Mouse (Mus musculus): ENCODE measurements around the gene Ppfibp2. TPM values are rescaled to one million over a fixed set of nuclear protein-coding genes. Genes with fewer than 3 reads are reported as not detected.

The Ppfibp2 gene
- polyA plus RNA-seq, 1 experiment from 2014 or later = 13.9 TPM

DNA sequence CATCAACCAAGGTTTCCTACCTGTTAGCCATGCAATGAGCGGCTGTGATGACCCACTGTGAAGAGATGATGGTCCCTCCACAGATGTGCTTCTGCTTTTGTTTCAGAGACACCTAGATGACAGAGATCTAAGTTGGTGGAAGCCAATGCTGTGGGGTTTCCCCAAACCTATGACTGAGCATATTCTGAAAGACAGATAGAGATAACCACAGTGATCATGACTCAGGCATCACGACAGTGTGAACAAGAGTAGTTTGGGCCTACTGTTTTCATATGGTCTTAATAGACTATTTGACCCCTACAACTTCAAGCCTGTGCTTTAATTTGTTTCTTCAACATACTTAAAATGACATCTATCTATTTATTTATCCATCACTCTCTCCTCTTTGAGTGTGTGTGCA, 201.5 kb downstream of the Ppfibp2 start:
- no peak for ATAC-seq (ENCODE audit: insufficient number of reproducible peaks, insufficient read depth, low FRiP score, low read depth)
- WGBS = 84% methylated on average over 2 of the region's 2 CpGs

More for the DNA sequence above, 201.5 kb downstream of the Ppfibp2 start:
- no peak overlapping the region for H3K4me2 ChIP-seq (replicated peaks; ENCODE audit: low read depth, low read length)
- no peaks in the 10 kb centered on the region for H3K36me3 ChIP-seq (ENCODE audit: control insufficient read depth, insufficient read depth, low read length)
- no peak overlapping the region for H3K27ac ChIP-seq (ENCODE audit: low read length)
- H3K27me3 ChIP-seq (ENCODE audit: control insufficient read depth, insufficient read depth, low read length) = no peaks in the 10 kb centered on the region
- no peaks in the 10 kb centered on the region for H3K9me3 ChIP-seq (ENCODE audit: control insufficient read depth, low read depth, low read length)
- no peak overlapping the region for H3K4me3 ChIP-seq (ENCODE audit: low read depth, low read length)
- H3K9ac ChIP-seq (replicated peaks; ENCODE audit: low read depth, low read length) = no peak overlapping the region
- no peaks in the 10 kb centered on the region for H3K4me1 ChIP-seq (ENCODE audit: control insufficient read depth, insufficient read depth, low read length)

Other genes starting within 250 kb of the Ppfibp2 start
- 4.4 and 5.2 TPM in 2 replicates for gene Syt9, start 224.5 kb upstream of the Ppfibp2 start, polyA plus RNA-seq (2014; fragmentation: Nextera tagmentation; extraction: Ambion mirVana)
- gene Olfml1, start 27.8 kb upstream of the Ppfibp2 start, polyA plus RNA-seq (2014; fragmentation: Nextera tagmentation; extraction: Ambion mirVana) = 22.6 and 24.3 TPM in 2 replicates
- gene 5330417H12Rik, start 30.0 kb downstream of the Ppfibp2 start, polyA plus RNA-seq (2014; fragmentation: Nextera tagmentation; extraction: Ambion mirVana) = not detected in 2 replicates
- 0.12 and 0.14 TPM in 2 replicates for gene Cyb5r2, start 162.8 kb downstream of the Ppfibp2 start, polyA plus RNA-seq (2014; fragmentation: Nextera tagmentation; extraction: Ambion mirVana)
- not detected in 2 replicates for gene Ovch2, start 206.0 kb downstream of the Ppfibp2 start, polyA plus RNA-seq (2014; fragmentation: Nextera tagmentation; extraction: Ambion mirVana)
- gene Olfr467, start 217.1 kb downstream of the Ppfibp2 start, polyA plus RNA-seq (2014; fragmentation: Nextera tagmentation; extraction: Ambion mirVana) = not detected in 2 replicates
- gene Olfr469, start 230.3 kb downstream of the Ppfibp2 start, polyA plus RNA-seq (2014; fragmentation: Nextera tagmentation; extraction: Ambion mirVana) = not detected in 2 replicates

Measured in stomach, embryonic 14.5 days (tissue).